Mouse (Mus musculus) macrophage (primary cell): ENCODE measurements around the gene St6galnac1. TPM values are rescaled to one million over a fixed set of nuclear protein-coding genes. Genes with fewer than 3 reads are reported as not detected.
"Not testable (repeated sequence)": the region's sequence is repeated elsewhere in the genome, so short reads cannot be mapped to it uniquely, and the experiment has no call there.

Source experiments
- H3K27ac ChIP-seq: fragments of 350-480 bp; formaldehyde crosslinking; 2 replicates; pipeline ENCODE4 v1.9.0; 2021
- H3K36me3 ChIP-seq: fragments of 350-480 bp; formaldehyde crosslinking; 2 replicates; pipeline ENCODE4 v1.9.0; 2021; ENCODE audit errors: inconsistent target
- H3K4me3 ChIP-seq: fragments of 350-480 bp; formaldehyde crosslinking; 2 replicates; pipeline ENCODE4 v1.9.0; 2021; ENCODE audit errors: inconsistent target
- H3K79me2 ChIP-seq: fragments of 350-480 bp; formaldehyde crosslinking; 2 replicates; pipeline ENCODE4 v1.9.0; 2021; ENCODE audit errors: inconsistent target
- WGBS: methylation state at CpG from one replicate; pipeline ENCODE4 v1.1.7; 2026; ENCODE audit warnings: inconsistent platforms; ENCODE audit not compliant: missing documents; 5-methylcytosine and 5-hydroxymethylcytosine counted together
- polyA plus RNA-seq: library from polyadenylated mRNA; stranded (reverse); fragments of 250-400 nt; gene quantifications from 3 replicates; pipeline ENCODE4 v1.2.4, GENCODE M21; 2018; ENCODE audit warnings: inconsistent platforms

The St6galnac1 gene
- polyA plus RNA-seq, 1 experiment from 2014 or later, result not detected

DNA sequence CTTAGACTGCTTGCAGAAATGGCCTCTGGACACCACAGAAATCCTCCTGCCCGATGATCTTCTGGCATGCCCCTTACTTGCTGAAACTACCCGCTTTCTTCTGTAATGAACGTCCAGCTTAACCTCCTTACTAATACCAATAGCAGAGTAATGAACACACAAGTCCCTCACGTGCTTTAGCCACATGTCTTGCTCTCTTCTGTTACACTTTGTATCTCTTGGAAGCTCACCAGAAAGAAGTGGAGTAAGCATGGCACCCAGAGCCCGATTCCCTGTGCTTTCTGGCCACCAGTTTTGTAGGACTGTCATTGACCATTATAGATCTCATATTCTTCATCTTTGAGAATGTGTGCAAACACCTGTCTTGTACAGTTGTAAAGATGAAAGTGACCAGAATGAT lies 5.4 kb downstream of the St6galnac1 start:
- H3K36me3 ChIP-seq, result no peaks in the 10 kb centered on the region
- no peaks in the 10 kb centered on the region for H3K79me2 ChIP-seq
- WGBS, result 87% methylated on average over 5 of the region's 5 CpGs
- no peak overlapping the region for H3K27ac ChIP-seq
- H3K4me3 ChIP-seq, result no peak overlapping the region

DNA sequence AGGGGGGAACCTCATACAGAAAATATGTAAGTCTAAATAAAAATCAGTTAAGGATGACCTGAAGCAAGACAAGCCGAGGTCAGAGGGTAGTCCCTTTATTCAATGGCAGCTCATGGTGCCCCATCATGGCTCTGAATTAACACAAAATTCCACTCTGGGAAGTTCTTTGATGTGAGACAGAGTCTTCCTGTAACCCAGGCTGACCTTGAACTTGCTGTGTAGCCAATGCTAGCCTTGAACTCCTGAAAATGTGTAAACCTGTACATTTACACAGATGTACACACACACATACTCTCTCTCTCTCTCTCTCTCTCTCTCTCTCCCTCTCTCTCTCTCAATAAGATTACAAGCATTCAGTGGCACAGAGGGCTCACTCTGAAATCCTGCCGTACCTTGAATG lies 10.4 kb downstream of the St6galnac1 start:
- Histone ChIP-seq H3K79me2 (no peaks in the 10 kb centered on the region), H3K27ac (no peak overlapping the region), H3K36me3 (no peaks in the 10 kb centered on the region), H3K4me3 (no peak overlapping the region)
- WGBS, result 88% methylated on average over 2 of the region's 2 CpGs

DNA sequence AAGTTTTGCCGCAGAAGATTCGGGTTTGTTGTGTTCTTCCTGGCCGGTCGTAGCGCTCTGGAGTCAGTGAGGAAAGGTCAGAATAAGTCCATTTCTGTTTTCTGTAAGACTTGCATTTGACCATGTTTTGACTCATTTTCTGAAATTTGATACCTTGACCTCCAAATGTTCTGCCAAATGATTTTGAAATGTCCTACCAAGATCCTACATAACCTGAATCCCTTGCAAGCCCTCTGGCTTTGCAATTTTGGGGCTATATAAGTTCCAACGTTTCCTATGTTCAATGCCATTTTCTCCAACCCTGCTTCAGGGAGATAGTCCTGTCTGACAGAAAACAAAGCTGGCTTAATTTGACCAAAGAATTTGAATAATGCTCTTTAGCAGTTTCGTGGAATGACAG lies 11.0 kb downstream of the St6galnac1 start:
- H3K4me3 ChIP-seq, result no peak overlapping the region
- no peaks in the 10 kb centered on the region for H3K36me3 ChIP-seq
- H3K27ac ChIP-seq, result no peak overlapping the region
- H3K79me2 ChIP-seq, result no peaks in the 10 kb centered on the region
- 96% methylated on average over 5 of the region's 7 CpGs for WGBS

DNA sequence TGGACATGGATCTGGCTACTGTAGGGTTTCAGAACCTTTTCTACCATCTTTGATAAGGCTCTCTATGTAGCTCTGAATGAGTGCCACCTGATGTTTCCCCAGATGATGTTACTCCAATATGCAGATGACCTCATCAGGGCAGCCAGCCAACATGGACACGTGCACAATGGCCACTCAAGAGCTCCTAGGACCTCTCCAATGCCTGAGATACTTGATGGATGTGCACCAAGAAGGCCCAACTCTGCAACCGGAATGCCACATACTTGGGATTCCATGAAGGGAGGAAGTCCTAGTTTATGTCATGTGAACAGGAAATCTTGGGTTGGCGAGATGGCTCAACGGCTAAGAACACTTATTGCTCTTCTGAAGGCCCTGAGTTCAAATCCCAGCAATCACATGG lies 20.1 kb downstream of the St6galnac1 start:
- Histone ChIP-seq H3K36me3 (no peaks in the 10 kb centered on the region), H3K79me2 (no peaks in the 10 kb centered on the region), H3K4me3 (no peak overlapping the region), H3K27ac (no peak overlapping the region)
- 88% methylated on average over 4 of the region's 4 CpGs for WGBS

DNA sequence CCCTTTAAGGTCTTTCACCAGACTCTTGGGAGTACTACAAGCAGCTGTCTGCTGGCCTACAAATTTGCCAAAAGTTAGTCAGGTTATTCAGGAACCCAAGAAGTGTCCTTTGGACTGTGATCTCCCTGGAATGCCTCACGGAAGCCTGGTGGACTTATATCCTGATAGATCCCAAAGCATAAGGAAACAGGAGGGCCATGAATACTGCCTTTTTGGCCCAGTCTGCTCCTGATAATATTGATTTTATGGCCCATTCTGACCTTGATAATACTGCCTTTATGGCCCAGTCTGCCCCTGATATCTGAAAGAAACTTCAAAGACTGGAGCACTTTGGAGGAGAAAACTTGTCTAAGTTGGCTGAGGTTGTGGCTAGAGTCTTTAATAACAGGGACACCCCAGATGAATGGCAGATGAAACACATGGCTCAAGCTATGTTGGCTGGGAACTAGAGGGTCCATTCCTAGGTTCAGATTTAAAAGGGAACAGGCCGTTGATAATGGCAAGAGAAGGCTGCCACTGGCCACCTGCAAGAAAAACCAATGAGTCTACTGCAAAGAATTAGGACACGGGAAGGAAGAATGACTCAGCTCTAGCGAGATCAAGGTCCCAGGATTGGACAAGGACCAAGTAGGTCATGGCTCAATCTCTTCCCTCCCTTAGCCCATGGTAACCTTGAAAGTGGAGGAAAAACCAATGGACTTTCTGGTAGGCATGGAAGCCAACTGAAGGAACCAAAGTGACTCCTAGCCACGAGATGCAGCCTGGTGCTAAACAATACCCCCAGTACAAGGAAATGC lies 21.4 kb downstream of the St6galnac1 start:
- WGBS, result 47% methylated on average over 5 of the region's 5 CpGs

DNA sequence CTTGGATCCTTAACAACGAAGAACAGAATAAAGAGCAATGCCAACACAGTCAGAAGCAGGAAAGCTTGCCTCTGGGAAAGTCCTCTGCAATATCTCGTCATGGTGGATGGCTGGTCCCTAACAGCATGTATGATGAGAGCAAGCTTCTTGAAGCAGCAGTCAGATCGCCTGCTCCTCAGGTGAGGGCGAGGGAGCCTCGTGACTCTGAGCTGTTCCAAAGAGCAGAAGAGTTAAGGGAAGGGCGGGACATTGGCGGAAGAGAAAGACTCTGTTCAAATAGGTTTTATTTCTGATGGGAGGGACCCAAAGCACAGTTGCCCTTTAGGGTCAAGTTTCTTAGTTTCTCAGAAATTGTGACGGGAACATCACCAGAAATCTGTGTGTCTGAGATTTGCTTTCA lies 25.6 kb downstream of the St6galnac1 start:
- no peaks in the 10 kb centered on the region for H3K79me2 ChIP-seq
- H3K4me3 ChIP-seq, result no peak overlapping the region
- 91% methylated on average over 6 of the region's 8 CpGs for WGBS
- H3K27ac ChIP-seq, result no peak overlapping the region
- no peaks in the 10 kb centered on the region for H3K36me3 ChIP-seq

More for the DNA sequence above, 21.4 kb downstream of the St6galnac1 start:
- Histone ChIP-seq H3K27ac (no peak overlapping the region), H3K4me3 (no peak overlapping the region), H3K79me2 (no peaks in the 10 kb centered on the region), H3K36me3 (no peaks in the 10 kb centered on the region)

DNA sequence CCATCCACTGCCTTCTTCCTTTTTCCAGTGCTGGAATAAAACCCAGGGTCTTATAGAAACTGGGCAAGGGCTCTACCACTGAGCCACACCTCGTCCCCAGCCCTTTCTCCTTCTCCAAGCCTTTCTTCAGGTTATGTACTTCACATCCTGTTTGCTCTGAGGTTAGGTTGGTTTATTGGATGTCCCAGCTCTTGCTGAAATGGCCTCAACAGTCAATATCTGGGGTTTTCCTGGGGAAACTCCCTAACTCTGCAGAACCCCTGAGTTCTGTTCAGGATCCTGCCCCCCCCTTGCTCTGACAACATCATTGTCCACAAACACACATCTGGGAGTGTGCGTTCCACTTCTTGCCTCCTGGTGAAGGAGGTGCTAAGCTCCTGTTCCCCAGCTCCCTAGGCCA lies 26.6 kb downstream of the St6galnac1 start:
- not testable (repeated sequence) for H3K4me3 ChIP-seq, H3K27ac ChIP-seq, H3K79me2 ChIP-seq, H3K36me3 ChIP-seq
- WGBS, result 63% methylated on average over 2 of the region's 2 CpGs

DNA sequence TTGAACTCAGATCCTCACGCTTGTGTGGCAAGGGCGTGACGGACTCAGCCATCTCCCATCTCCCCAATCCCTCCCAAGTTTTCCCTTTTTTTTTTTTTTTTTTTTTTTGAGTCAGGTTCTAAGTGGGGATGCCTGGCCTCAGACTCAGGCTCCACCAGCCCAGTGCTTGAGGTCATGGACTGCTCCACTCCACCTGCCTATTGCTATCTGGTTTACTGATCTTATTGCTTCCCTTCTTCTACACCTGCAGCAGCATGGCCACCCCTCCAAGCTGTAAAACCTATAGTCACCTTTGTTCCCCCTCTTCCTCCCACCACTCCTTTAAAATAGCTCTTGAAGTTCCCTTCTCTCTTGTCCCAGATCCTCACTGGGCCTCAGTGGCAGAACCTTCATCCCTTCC lies 28.5 kb downstream of the St6galnac1 start:
- WGBS, result 100% methylated on average over 2 of the region's 3 CpGs
- H3K27ac ChIP-seq, H3K4me3 ChIP-seq, H3K36me3 ChIP-seq, H3K79me2 ChIP-seq: not testable (repeated sequence)

DNA sequence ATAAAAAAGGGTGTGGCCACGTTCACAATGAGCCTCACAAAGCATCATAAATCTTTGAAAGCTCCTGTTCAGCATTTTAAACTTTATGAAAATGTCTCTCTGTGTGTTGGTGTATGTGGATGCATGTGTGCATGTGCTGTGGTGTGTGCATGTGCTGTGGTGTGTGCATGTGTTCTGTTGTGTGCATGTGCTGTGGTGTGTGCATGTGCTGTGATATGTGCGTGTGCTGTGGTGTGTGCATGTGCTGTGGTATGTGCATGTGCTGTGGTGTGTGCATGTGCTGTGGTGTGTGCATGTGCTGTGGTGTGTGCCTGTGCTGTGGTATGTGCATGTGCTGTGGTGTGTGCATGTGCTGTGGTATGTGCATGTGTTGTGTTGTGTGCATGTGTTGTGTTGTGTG lies 29.9 kb downstream of the St6galnac1 start:
- WGBS, result 83% methylated on average over 2 of the region's 2 CpGs
- H3K36me3 ChIP-seq, H3K27ac ChIP-seq, H3K79me2 ChIP-seq, H3K4me3 ChIP-seq: not testable (repeated sequence)

DNA sequence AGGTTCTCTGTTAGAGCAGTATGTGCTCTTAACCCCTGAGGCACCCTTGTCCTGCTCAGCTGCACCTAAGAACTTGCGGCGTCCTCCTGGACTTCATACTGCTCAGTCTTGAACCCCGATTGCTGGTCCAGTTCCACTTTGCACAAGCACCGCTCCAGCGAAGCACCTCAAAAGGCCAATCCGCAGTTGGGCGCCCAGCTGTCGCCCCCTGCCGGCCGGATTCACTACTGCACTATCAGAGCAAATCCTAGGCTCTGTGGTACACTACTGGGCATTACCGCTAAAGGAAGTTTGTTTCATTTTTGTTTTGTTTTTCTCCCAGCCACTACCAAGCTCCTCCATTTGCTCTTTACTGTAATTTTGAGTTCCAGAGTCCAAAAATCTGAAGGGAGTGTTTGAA lies 36.9 kb downstream of the St6galnac1 start:
- 58% methylated on average over 11 of the region's 11 CpGs for WGBS
- H3K27ac ChIP-seq, result no peak overlapping the region
- no peaks in the 10 kb centered on the region for H3K79me2 ChIP-seq
- H3K36me3 ChIP-seq, result no peaks in the 10 kb centered on the region
- no peak overlapping the region for H3K4me3 ChIP-seq

DNA sequence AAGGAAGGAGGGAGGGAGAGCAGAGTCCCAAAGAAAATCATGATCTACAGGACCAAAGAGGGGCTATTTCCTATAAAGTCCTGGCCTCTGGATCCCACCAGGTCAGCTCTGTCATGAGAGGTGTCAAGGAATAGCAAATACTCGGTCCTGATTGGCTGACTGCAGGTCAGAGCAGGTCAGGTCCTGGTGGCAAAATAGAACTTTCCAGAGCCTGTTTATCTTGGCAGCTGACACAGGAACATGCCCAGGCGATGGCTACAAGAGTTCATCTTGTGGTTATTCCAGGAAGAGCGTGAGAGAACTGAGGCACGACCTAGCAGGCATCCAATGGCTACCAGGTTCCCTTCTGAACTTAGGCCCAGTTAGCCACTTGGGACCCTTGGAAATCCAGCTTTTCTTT lies 42.8 kb downstream of the St6galnac1 start:
- H3K4me3 ChIP-seq, result no peak overlapping the region
- whole genome bisulfite sequencing, result 68% methylated on average over 4 of the region's 4 CpGs
- no peaks in the 10 kb centered on the region for H3K79me2 ChIP-seq
- no peaks in the 10 kb centered on the region for H3K36me3 ChIP-seq
- no peak overlapping the region for H3K27ac ChIP-seq

DNA sequence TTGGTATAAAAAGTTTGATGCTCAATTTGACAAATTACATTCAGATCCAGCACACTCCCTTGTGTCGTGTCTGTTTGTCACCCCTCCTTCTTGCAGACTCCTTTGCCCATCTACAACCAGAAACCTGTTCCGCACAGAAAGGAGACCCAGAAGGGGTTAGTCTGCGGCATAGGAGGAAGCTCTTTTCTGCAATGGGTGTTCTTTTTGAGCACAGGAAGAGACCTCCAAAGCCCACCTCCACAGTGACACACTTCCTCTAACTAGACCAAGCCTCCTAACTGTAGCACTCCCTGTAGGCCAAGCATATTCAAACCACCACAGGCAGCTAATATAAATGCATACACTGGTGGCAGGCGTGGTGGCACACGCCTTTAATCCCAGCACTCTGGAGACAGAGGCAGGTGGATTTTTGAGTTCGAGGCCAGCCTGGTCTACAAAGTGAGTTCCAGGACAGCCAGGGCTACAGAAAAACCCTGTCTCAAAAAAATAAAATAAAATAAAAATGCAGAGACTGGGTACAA lies 44.2 kb downstream of the St6galnac1 start:
- H3K27ac ChIP-seq, H3K36me3 ChIP-seq, H3K79me2 ChIP-seq, H3K4me3 ChIP-seq: not testable (repeated sequence)
- 92% methylated on average over 6 of the region's 6 CpGs for WGBS

DNA sequence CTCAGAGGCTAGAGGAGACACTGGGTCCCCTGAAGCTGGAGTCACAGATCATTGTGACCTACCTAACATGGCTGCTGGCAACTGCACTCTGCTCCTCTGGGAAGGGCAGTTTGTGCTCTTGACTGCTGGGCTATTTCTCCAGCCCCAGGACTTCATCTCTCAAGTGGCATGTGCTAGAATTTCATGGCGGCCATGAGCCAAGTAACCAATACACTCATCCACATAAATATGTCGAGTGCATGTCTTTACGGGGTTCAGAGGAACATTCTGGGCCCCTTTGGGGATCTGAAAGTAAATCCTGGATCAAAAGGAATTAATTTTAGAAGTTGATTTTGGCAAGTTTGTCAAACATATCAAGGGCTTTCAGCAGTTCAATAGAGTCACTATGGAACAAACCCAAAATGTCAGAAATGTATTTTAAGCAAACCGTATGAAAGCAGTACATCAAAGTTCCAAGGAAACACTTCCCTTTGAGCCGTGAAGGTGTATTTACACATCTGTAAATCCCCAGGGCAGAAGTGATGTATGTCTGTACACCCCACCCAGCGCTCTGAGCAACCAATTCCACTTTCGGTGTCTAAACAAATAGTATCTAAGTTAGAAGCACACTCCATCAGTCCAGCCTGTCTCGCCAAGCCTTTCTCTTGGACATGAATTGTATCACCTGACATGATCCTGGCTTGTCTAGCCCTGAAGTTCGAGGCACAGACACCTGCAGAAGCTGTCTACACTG lies 45.9 kb downstream of the St6galnac1 start:
- H3K36me3 ChIP-seq, result no peaks in the 10 kb centered on the region
- 91% methylated on average over 9 of the region's 9 CpGs for WGBS
- no peaks in the 10 kb centered on the region for H3K79me2 ChIP-seq
- no peak overlapping the region for H3K4me3 ChIP-seq
- H3K27ac ChIP-seq, result no peak overlapping the region

DNA sequence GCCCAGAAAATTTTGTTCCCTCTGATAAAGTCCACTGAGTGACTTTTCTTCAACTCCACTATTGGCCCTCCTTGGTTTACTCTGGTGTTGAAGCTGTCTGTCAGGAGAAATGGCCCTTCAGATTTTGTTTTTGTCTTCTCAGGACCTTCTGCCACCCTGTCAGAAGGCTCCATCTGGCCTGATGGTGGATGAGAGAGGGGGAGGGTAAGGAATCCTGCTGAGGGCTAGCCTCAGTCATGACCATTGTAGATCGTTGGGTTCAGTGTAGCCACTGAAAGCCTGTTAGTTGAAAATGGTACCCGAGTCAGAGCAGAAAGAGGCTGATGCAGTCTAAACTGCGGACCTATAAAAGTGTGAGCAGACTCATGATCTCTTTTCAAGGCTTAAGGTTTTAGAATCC lies 49.2 kb downstream of the St6galnac1 start:
- 88% methylated on average over 3 of the region's 3 CpGs for WGBS

More for the DNA sequence above, 49.2 kb downstream of the St6galnac1 start:
- Histone ChIP-seq H3K4me3 (no peak overlapping the region), H3K79me2 (no peaks in the 10 kb centered on the region), H3K27ac (no peak overlapping the region), H3K36me3 (no peaks in the 10 kb centered on the region)
